Mouse (Mus musculus) MEL (cell line): ENCODE data around the gene Zfpm1. TPM values are rescaled to one million over a fixed set of nuclear protein-coding genes. Genes with fewer than 3 reads are reported as not detected.

Experiments used
- DNase-seq: peaks from one replicate; pipeline ENCODE4 v3.0.0; 2011; ENCODE audit warnings: low read depth, low spot score
- H3K27ac ChIP-seq: 2 replicates; pipeline ENCODE4 v1.5.1; 2012; ENCODE audit warnings: low read depth, mild to moderate bottlenecking, control low read depth, low read length, moderate library complexity; ENCODE audit not compliant: control insufficient read depth
- H3K27me3 ChIP-seq, 2 experiments: fragments of 150-350 bp in 1 of 2; sonication (generic) in 1 of 2; 2 replicates each; pipeline ENCODE4 v1.6.1; 2012; ENCODE audit warnings: low read length in 2 of 2, mild to moderate bottlenecking in 2 of 2, improper control_type of control experiment in 1 of 2, moderate library complexity in 1 of 2; ENCODE audit not compliant: insufficient read depth in 2 of 2, control insufficient read depth in 1 of 2
- H3K36me3 ChIP-seq, 2 experiments: 2 replicates each; pipeline ENCODE4 v1.6.1; 2012 to 2014; ENCODE audit warnings: low read length in 2 of 2, improper control_type of control experiment in 1 of 2, inconsistent platforms in 1 of 2, mild to moderate bottlenecking in 1 of 2; ENCODE audit not compliant: insufficient read depth in 2 of 2, control insufficient read depth in 1 of 2
- H3K4me1 ChIP-seq, 2 experiments: fragments of 150-350 bp in 1 of 2; sonication (generic) in 1 of 2; 2 replicates each; pipeline ENCODE4 v1.6.1; 2012; ENCODE audit warnings: low read length in 2 of 2, improper control_type of control experiment in 1 of 2, mild to moderate bottlenecking in 1 of 2; ENCODE audit not compliant: insufficient read depth in 2 of 2, control insufficient read depth in 1 of 2
- H3K4me3 ChIP-seq, 2 experiments: fragments of 150-350 bp in 1 of 2; sonication (generic) in 1 of 2; 2 replicates each; pipeline ENCODE4 v1.5.1; 2012; ENCODE audit warnings: low read depth in 2 of 2, low read length in 2 of 2, mild to moderate bottlenecking in 2 of 2, moderate library complexity in 2 of 2, control low read depth in 1 of 2, improper control_type of control experiment in 1 of 2; ENCODE audit not compliant: control insufficient read depth in 1 of 2, insufficient read depth in 1 of 2
- H3K79me2 ChIP-seq: 2 replicates; pipeline ENCODE4 v1.6.1; 2012; ENCODE audit warnings: mild to moderate bottlenecking, low read length, moderate library complexity; ENCODE audit not compliant: control insufficient read depth, poor library complexity, insufficient read depth
- H3K9ac ChIP-seq: 2 replicates; pipeline ENCODE4 v1.6.1; 2012; ENCODE audit warnings: low read depth, mild to moderate bottlenecking, control low read depth, low read length, moderate library complexity; ENCODE audit not compliant: control insufficient read depth, poor library complexity, severe bottlenecking
- H3K9me3 ChIP-seq: fragments of 150-350 bp; sonication (generic); replicated peaks from 2 replicates; pipeline ENCODE4 v1.6.1; 2012; ENCODE audit warnings: mild to moderate bottlenecking, low read length, improper control_type of control experiment, moderate library complexity; ENCODE audit not compliant: insufficient read depth
- BHLHE40 ChIP-seq: IDR thresholded peaks from 2 replicates; pipeline ENCODE4 v1.6.1; 2012; ENCODE audit warnings: low read depth, mild to moderate bottlenecking, inconsistent platforms, low read length, improper control_type of control experiment, borderline replicate concordance
- CHD1 ChIP-seq: IDR thresholded peaks from 2 replicates; pipeline ENCODE4 v1.6.1; 2012; ENCODE audit warnings: low read depth, mild to moderate bottlenecking, inconsistent platforms, low read length, improper control_type of control experiment
- CTCF ChIP-seq, 3 experiments: IDR thresholded peaks in 2 of 3; conservative IDR thresholded peaks in 1 of 3; 2 replicates each; pipeline ENCODE4 v1.5.1; 2011 to 2012; ENCODE audit warnings: low read length in 3 of 3, low read depth in 2 of 3, mild to moderate bottlenecking in 2 of 3, improper control_type of control experiment in 1 of 3, inconsistent platforms in 1 of 3, mixed read lengths in 1 of 3, moderate library complexity in 1 of 3; ENCODE audit not compliant: control insufficient read depth in 1 of 3, insufficient read depth in 1 of 3, poor library complexity in 1 of 3, severe bottlenecking in 1 of 3
- EP300 ChIP-seq, 2 experiments: IDR thresholded peaks; 2 replicates each; pipeline ENCODE4 v1.6.1; 2011; ENCODE audit warnings: improper control_type of control experiment in 2 of 2, low read length in 2 of 2, low read depth in 1 of 2, mild to moderate bottlenecking in 1 of 2
- ETS1 ChIP-seq: IDR thresholded peaks from 2 replicates; pipeline ENCODE4 v1.6.1; 2012; ENCODE audit warnings: low read depth, mild to moderate bottlenecking, inconsistent platforms, low read length, improper control_type of control experiment, moderate library complexity
- GABPA ChIP-seq: IDR thresholded peaks from 2 replicates; pipeline ENCODE4 v1.6.1; 2012; ENCODE audit warnings: low read depth, mild to moderate bottlenecking, inconsistent platforms, low read length, improper control_type of control experiment, moderate library complexity
- GATA1 ChIP-seq: IDR thresholded peaks from 2 replicates; pipeline ENCODE4 v1.6.1; 2011; ENCODE audit warnings: low read depth, low read length, improper control_type of control experiment
- HCFC1 ChIP-seq: IDR thresholded peaks from 2 replicates; pipeline ENCODE4 v1.6.1; 2012; ENCODE audit warnings: low read depth, mild to moderate bottlenecking, inconsistent platforms, low read length, improper control_type of control experiment, moderate library complexity
- JUND ChIP-seq: IDR thresholded peaks from 2 replicates; pipeline ENCODE4 v1.6.1; 2011; ENCODE audit warnings: low read depth, mild to moderate bottlenecking, improper control_type of control experiment, low read length
- KAT2A ChIP-seq: conservative IDR thresholded peaks from 2 replicates; pipeline ENCODE4 v1.6.1; 2012; ENCODE audit warnings: low read depth, low read length, improper control_type of control experiment, inconsistent platforms
- MAFK ChIP-seq: IDR thresholded peaks from 2 replicates; pipeline ENCODE4 v1.6.1; 2011; ENCODE audit warnings: low read depth, mild to moderate bottlenecking, low read length, improper control_type of control experiment, borderline replicate concordance
- MAX ChIP-seq: IDR thresholded peaks from 2 replicates; pipeline ENCODE4 v1.6.1; 2011; ENCODE audit warnings: low read length, improper control_type of control experiment
- MAZ ChIP-seq: IDR thresholded peaks from 2 replicates; pipeline ENCODE4 v1.6.1; 2012; ENCODE audit warnings: low read depth, mild to moderate bottlenecking, inconsistent platforms, low read length, improper control_type of control experiment
- MXI1 ChIP-seq: IDR thresholded peaks from 2 replicates; pipeline ENCODE4 v1.6.1; 2011; ENCODE audit warnings: mild to moderate bottlenecking, low read depth, low read length, improper control_type of control experiment
- MYB ChIP-seq: IDR thresholded peaks from 2 replicates; pipeline ENCODE4 v1.6.1; 2011; ENCODE audit warnings: mild to moderate bottlenecking, low read depth, low read length, improper control_type of control experiment
- MYC ChIP-seq: IDR thresholded peaks from 2 replicates; pipeline ENCODE4 v1.6.1; 2011; ENCODE audit warnings: low read depth, mild to moderate bottlenecking, low read length, improper control_type of control experiment, moderate library complexity
- NELFE ChIP-seq: IDR thresholded peaks from 2 replicates; pipeline ENCODE4 v1.6.1; 2011; ENCODE audit warnings: low read depth, low read length, improper control_type of control experiment
- NRF1 ChIP-seq: IDR thresholded peaks from 2 replicates; pipeline ENCODE4 v1.6.1; 2014; ENCODE audit warnings: low read depth, mild to moderate bottlenecking, inconsistent platforms, low read length, improper control_type of control experiment, moderate library complexity; ENCODE audit not compliant: poor library complexity, insufficient read depth, severe bottlenecking
- POLR2AphosphoS2 ChIP-seq: IDR thresholded peaks from 2 replicates; pipeline ENCODE4 v1.6.1; 2011; ENCODE audit warnings: low read length, improper control_type of control experiment
- RCOR1 ChIP-seq: IDR thresholded peaks from 2 replicates; pipeline ENCODE4 v1.6.1; 2012; ENCODE audit warnings: low read depth, mild to moderate bottlenecking, inconsistent platforms, low read length, improper control_type of control experiment
- SMC3 ChIP-seq: IDR thresholded peaks from 2 replicates; pipeline ENCODE4 v1.6.1; 2011; ENCODE audit warnings: low read depth, low read length, improper control_type of control experiment
- TBP ChIP-seq: IDR thresholded peaks from 2 replicates; pipeline ENCODE4 v1.8.0; 2011; ENCODE audit warnings: low read depth, low read length, improper control_type of control experiment
- TCF12 ChIP-seq: IDR thresholded peaks from 2 replicates; pipeline ENCODE4 v1.6.1; 2014; ENCODE audit warnings: low read depth, mild to moderate bottlenecking, inconsistent platforms, low read length, improper control_type of control experiment, moderate library complexity
- UBTF ChIP-seq: IDR thresholded peaks from 2 replicates; pipeline ENCODE4 v1.6.1; 2012; ENCODE audit warnings: low read depth, mild to moderate bottlenecking, inconsistent platforms, low read length, improper control_type of control experiment, moderate library complexity, borderline replicate concordance; ENCODE audit not compliant: insufficient read depth
- ZKSCAN1 ChIP-seq: IDR thresholded peaks from 2 replicates; pipeline ENCODE4 v1.6.1; 2012; ENCODE audit warnings: low read depth, mild to moderate bottlenecking, inconsistent platforms, low read length, improper control_type of control experiment, moderate library complexity
- polyA plus RNA-seq, 2 experiments: library from polyadenylated mRNA; stranded (reverse) in 1 of 2; unstranded in 1 of 2; fragments of >175 nt in 1 of 2; fragments of >200 nt in 1 of 2; gene quantifications; 2 replicates each; pipeline versions ENCODE4 v1.2.1 to v1.2.4; 2012; ENCODE audit warnings: low replicate concordance in 2 of 2, low read depth in 1 of 2; ENCODE audit not compliant: insufficient read length in 2 of 2, insufficient read depth in 1 of 2, missing spikeins in 1 of 2
- total RNA-seq: library from RNA; depleted of rRNA; stranded (reverse); fragments of 300-350 nt; gene quantifications from 2 replicates; pipeline ENCODE4 v1.2.3, GENCODE M21; 2012

Gene Zfpm1
- total and polyA plus RNA-seq, 3 experiments = 133 to 343 (median 260) TPM

- Histone ChIP-seq H3K9ac (no peak overlapping the region), H3K4me1 (peaks cover 4 to 18% of the 10 kb centered on the region in 2 experiments; a peak in 3 of 4 replicates)
- DNase-seq = no peak
Observed at GRCm38 (mm10) chr8:122330446-122331133, 48.6 kb downstream of the Zfpm1 start.

GRCm38 (mm10) chr8:122331134-122331523 lies 49.2 kb downstream of the Zfpm1 start:
- H3K27ac ChIP-seq = 0 out of 2 replicates have a peak overlapping the region, but pooled peaks have one; percentile 16
- TF ChIP-seq MAZ (peak; percentile 51; the same call in 1 of the 2 replicates), MYC (no peak), MAX (no peak), JUND (no peak), RCOR1 (no peak), EP300 (IDR thresholded peaks at IDR 0.05; ENCODE audit: low read depth in 1 of 2, low read length in 2 of 2) (0 out of 4 replicates have a peak, but pooled peaks of 1 of the 2 experiments have one; percentile 15), ETS1 (no peak), TBP (no peak), NRF1 (no peak), POLR2AphosphoS2 (0 out of 2 replicates have a peak, but pooled peaks have one; percentile 52)
- H3K9ac ChIP-seq = no peak overlapping the region
- peaks cover 5% of the 10 kb centered on the region for H3K79me2 ChIP-seq
- H3K36me3 ChIP-seq = peaks cover 20 to 34% of the 10 kb centered on the region in 2 experiments
- H3K27me3 ChIP-seq = no peaks in the 10 kb centered on the region
- H3K4me3 ChIP-seq = no peak overlapping the region
- peaks cover 4 to 14% of the 10 kb centered on the region in 2 experiments; a peak in 3 of 4 replicates for H3K4me1 ChIP-seq
- no peak for DNase-seq
- no peaks in the 10 kb centered on the region for H3K9me3 ChIP-seq

More at GRCm38 (mm10) chr8:122330446-122331133, 48.6 kb downstream of the Zfpm1 start:
- H3K27ac ChIP-seq = peak overlapping the region; percentile 16; the same call in 1 of the 2 replicates
- no peaks in the 10 kb centered on the region for H3K9me3 ChIP-seq
- peaks cover 25 to 33% of the 10 kb centered on the region in 2 experiments for H3K36me3 ChIP-seq
- TF ChIP-seq POLR2AphosphoS2 = no peak; the same call in 1 of the 2 replicates
- TF ChIP-seq MXI1 = no peak
- no peak for TF ChIP-seq CTCF (IDR thresholded peaks at IDR 0.05 in 2 of 3, conservative IDR thresholded peaks at IDR 0.05 in 1 of 3; ENCODE audit: control insufficient read depth in 1 of 3, insufficient read depth in 1 of 3, low read depth in 2 of 3, low read length in 3 of 3, poor library complexity in 1 of 3, severe bottlenecking in 1 of 3)
- TF ChIP-seq KAT2A = no peak
- TF ChIP-seq MYB = no peak
- no peak for TF ChIP-seq GABPA
- TF ChIP-seq SMC3 = no peak
- TF ChIP-seq BHLHE40 = no peak
- no peak for TF ChIP-seq NELFE
- TF ChIP-seq MAZ = no peak
- TF ChIP-seq TBP = no peak
- TF ChIP-seq ZKSCAN1 = no peak
- no peak for TF ChIP-seq MAFK
- no peak for TF ChIP-seq UBTF
- no peak for TF ChIP-seq HCFC1
- TF ChIP-seq CHD1 = no peak
- TF ChIP-seq TCF12 = no peak
- TF ChIP-seq GATA1 = no peak
- TF ChIP-seq NRF1 = no peak
- H3K27me3 ChIP-seq = no peaks in the 10 kb centered on the region
- H3K79me2 ChIP-seq = peaks cover 8% of the 10 kb centered on the region
- no peak overlapping the region for H3K4me3 ChIP-seq
